Mouse (Mus musculus): ENCODE results near the gene Olfr765.

GRCm38 (mm10) chr10:129099275-129099674 is 49.5 kb upstream of the Olfr765 start, which contains the start of gene Olfr768:
- no peak for TF ChIP-seq CTCF (conservative IDR thresholded peaks at IDR 0.05 in 1 of 2, IDR thresholded peaks at IDR 0.05 in 1 of 2; ENCODE audit: low read depth in 2 of 2, low read length in 2 of 2)
- TF ChIP-seq E2F4 (IDR thresholded peaks at IDR 0.05; ENCODE audit: insufficient replicate concordance, low read depth, low read length): no peak
- TF ChIP-seq RCOR1 (conservative IDR thresholded peaks at IDR 0.05; ENCODE audit: low read depth, low read length): no peak
- no peak for TF ChIP-seq ELF1 (IDR thresholded peaks at IDR 0.05; ENCODE audit: low read depth, low read length)
- no peak for TF ChIP-seq KAT2A (IDR thresholded peaks at IDR 0.05; ENCODE audit: insufficient replicate concordance, low read length)
